Mouse (Mus musculus): ENCODE measurements around the gene Wipf1. TPM values are rescaled to one million over a fixed set of nuclear protein-coding genes. Genes with fewer than 3 reads are reported as not detected.
A peak's percentile ranks its signal among the peaks of the same experiment; 100 is the strongest.

The Wipf1 gene
- total RNA-seq, 4 experiments from 2014 or later, result 11.5 to 14.6 (median 13.3) TPM

DNA sequence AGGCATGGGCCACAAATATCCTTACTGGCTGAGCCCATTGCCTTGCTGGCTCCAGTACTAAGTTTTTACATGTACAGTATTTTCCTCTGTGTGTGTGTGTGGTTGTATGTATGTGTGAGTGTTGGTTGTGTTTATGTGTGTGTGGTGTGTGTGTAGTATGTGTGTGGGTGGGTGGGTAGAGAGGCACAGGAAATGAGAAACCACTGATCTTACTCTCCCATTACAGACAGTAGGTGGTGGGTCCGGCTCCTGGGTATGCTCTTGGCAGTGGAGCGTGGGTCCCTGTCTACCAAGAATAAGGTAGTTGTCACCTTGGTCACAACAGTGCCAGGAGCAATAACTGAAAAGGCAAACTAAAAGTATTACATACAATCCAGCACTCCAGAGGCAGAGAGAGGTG lies 93.7 kb downstream of the Wipf1 start:
- no peak for DNase-seq (ENCODE audit: low spot score)

GRCm38 (mm10) chr2:73431959-73432396 lies 97.6 kb downstream of the Wipf1 start:
- no peak for DNase-seq (ENCODE audit: low spot score)

- DNase-seq (ENCODE audit: low spot score), result peak; percentile 24
Measured at GRCm38 (mm10) chr2:73428803-73429468, 100.6 kb downstream of the Wipf1 start.

DNA sequence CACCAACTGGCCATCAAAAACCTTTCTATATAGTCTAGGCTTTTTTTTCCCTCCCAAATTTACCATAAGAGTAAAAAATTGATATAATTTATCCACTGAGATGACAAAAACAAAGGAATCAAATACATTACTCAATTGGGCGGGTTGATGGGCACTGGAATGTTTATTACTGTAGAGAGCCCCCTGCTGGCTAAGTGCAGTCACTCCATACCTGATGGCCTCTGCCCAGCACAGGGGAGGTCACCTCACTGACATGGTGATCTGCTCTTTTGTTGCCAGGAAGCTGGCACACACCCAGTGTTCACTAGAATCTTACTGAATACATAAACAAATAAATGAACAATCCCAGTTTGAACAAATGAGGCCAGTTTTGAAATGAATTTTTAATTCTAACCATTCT lies 102.2 kb downstream of the Wipf1 start:
- DNase-seq (ENCODE audit: low spot score), result peak; percentile 40

- no peak for DNase-seq (ENCODE audit: low spot score)
Measured at GRCm38 (mm10) chr2:73425822-73426221, 103.7 kb downstream of the Wipf1 start.

DNA sequence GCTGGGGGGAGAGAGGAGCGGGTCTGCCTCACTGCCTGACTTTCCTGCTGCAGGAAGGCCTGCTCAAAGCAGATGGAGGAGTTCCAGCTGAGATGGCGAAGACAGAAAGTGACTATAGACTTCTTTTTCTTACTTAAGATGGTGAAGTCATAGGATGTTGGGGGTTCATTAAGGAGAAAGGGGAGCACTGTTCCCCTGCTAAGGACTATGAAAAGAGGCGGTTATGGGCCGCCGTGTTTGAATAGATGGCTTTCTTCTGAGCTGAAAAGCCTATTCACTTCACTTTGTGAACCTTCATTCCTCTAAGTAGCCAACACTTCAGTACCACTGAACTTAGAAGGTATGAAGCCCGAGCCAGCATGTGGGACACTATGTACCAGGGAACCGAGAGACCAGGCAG lies 109.8 kb downstream of the Wipf1 start:
- no peak for DNase-seq (ENCODE audit: low spot score)

- DNase-seq (ENCODE audit: low spot score), result no peak
Measured at GRCm38 (mm10) chr2:73419285-73419684, 110.2 kb downstream of the Wipf1 start.

DNA sequence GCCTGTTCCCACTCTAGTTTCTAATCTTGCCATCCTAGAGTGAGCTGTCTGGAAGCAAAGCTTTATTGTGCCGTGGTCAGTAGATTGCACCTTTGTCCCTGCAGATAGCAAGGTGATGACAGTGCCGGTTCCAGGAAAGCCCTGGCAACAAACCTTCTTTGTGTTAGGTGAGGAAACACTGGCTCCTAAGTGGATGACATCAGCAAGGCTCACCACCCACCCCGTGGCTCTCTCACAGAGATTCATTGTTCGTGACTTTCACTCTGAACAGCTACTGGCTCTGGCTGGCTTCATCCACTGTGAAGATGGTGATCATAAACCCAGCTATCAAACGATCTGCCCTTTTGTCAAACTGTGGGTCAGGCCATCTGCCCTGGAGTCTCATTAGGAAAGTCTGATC lies 113.6 kb downstream of the Wipf1 start:
- DNase-seq (ENCODE audit: low spot score), result no peak

- DNase-seq (ENCODE audit: low spot score), result no peak
Measured at GRCm38 (mm10) chr2:73410076-73410475, 119.5 kb downstream of the Wipf1 start.

DNA sequence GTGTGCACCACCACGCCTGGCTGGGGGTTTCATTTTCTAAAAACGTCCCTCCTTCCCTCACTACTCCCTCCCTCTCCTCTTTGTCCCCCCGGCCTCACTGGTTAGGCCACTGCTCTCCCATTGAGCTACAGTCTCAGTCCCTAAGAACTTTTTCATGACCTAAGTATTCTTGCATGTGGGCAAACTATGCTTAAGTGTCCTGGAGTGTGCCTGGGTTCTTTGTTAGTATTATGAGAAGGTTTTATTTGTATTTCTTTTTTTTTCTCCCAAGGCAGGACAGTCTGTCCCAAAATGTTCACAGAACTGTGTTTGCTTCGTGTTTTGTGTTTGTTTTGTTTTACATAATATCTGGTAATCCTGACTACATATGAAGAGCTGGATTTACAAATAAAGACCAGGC lies 121.9 kb downstream of the Wipf1 start:
- no peak for DNase-seq (ENCODE audit: low spot score)

GRCm38 (mm10) chr2:73406336-73406915 lies 123.1 kb downstream of the Wipf1 start:
- no peak for DNase-seq (ENCODE audit: low spot score)

DNA sequence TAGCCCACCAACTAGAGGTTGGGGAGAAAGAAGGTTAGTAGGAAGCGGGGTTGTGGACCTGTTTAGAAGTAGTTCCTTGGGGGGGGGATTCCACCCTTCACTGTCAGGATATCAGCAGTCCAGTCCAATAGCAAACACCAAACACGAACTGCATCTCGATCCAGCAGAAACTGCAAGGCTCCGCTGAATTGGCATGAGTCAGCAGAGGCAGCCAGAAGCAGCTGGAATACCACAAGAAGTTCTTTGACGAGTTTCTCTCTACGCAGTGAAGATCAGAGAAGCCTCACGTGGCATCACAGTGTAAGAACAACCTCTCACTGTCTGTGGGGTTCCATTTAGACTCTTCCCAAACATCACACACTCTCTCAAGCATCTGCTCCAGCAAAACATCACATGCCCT lies 124.6 kb downstream of the Wipf1 start:
- DNase-seq (ENCODE audit: low spot score), result no peak

DNA sequence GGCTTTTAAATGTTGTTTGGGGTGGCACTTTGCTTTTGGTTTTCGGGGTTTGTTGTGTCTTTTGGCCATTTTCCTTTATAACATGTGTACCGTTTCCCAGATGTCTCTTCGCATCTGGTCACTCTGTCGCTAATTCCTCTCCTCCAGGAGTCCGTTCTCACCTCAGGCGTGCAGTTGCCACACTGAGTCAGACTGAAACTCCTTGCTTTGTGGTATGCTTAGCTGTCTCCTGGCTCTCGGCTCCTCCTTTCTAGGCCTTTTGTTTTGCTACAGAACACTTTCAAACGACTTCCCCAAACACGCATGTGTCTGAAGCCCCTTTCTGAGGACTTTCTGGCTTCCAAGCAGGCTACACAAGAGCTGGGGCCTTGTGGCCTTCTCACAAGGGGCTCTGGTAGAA lies 125.1 kb downstream of the Wipf1 start:
- DNase-seq (ENCODE audit: low spot score), result no peak

DNA sequence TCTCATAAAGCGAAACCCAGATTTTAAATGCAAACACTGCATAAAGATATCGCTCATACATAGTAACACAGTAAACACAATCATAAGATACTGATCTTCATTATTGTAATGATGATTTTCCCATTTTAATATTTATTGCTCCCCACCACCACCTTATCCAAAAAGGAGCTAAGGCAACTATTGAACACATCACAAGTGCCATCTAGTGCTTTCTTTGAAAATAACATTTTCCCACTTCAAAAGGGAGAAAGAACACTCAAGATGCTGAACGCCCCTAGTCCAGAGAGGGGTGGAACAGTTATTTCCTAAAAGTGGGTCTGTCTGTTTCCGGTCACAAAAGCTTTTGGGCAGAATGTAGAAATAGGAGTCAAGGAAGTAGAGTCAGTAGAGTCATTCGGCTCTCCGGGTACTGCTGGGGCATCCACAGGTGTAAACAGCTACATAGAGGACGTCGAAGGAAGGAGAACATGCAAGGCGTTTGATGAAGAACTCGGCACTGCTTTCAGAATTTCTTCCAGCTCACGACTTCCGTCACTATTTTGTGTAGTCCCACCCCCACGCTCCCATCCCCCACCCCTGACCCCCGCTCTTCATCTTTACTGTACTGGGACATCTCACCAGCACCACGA lies 126.0 kb downstream of the Wipf1 start:
- DNase-seq (ENCODE audit: low spot score), result no peak

DNA sequence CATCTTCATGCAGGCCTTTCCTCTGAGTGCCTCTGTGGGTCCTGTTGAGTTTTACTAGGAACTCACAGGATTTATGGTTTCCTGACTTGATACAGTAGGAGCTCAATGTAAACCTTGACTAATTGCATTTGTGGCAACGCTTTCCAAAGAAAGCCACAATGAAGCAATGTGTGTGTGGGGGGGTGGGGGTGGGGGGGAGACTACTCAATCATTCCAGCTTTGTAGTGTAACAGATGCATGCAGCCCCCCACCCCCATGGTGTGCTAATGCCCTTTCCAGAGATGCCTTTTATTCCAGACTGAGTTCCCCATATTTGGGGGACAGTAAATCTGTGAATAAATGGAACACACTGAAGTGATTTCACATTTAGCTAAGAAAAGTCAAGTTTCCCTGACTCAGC lies 127.8 kb downstream of the Wipf1 start:
- no peak for DNase-seq (ENCODE audit: low spot score)

- DNase-seq (ENCODE audit: low spot score), result no peak
Measured at GRCm38 (mm10) chr2:73397476-73397875, 132.1 kb downstream of the Wipf1 start.

DNA sequence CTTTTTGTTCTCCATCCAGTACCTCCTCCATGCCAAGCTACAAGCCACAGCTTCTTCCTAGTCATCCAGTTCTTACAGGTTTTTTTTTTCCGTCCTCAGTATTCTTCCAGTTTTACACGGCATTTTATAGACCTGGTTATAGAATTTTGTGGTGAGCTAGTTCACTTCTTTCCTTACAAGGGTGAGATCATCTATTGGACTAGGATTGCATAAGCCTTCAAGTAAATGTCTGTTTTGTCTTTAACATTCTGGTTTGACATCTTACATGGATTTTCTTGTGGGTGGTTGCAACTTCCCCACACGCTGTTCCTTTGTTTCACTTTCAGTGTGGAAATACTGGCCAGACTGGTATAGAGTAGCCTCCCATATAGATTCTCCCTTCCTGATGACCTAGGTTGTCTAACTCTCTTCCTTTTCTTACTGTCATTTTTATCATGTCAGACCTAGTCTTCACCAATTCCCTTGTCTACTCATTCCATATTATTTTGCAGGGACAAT lies 132.7 kb downstream of the Wipf1 start:
- no peak for DNase-seq (ENCODE audit: low spot score)

DNA sequence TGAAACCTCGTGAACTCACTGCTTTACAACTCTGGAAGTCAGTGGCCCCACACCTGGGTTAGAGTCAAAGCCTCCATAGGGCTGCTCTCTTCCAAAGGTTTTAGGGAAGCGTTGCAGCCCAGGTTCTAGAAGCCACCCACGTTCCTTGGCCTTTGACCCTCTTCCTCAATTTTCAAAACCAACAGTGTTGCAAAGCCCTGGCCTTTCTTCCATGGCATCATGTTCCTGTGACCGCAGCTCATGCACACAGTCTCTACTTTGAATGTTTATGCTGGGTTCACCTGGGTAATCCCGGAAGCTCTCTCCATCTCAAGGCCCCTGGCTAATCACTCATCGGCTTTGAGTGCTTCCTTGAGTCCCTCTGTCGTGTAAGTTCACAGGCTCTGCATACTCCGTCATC lies 134.0 kb downstream of the Wipf1 start:
- no peak for DNase-seq (ENCODE audit: low spot score)

DNA sequence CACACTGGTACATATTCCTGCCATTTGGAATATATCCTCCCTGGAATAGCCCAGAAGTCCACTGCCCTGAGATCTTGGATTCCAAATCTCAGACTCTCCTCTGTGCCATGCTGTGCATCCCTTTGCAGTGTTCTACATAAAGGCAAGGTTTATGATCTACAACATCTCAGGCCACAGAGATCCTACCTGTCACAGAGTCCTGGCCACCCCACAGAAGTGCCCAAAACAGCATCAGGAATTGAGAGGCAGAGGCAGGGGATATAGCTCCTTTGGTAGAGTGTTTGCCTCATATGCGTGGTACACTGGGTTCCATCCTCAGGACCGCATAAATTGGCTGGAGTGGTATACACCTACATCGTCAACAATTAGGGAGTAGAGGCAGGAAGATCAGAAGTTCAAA lies 135.1 kb downstream of the Wipf1 start:
- DNase-seq (ENCODE audit: low spot score), result no peak

- no peak for DNase-seq (ENCODE audit: low spot score)
Measured at GRCm38 (mm10) chr2:73392772-73393171, 136.8 kb downstream of the Wipf1 start.

DNA sequence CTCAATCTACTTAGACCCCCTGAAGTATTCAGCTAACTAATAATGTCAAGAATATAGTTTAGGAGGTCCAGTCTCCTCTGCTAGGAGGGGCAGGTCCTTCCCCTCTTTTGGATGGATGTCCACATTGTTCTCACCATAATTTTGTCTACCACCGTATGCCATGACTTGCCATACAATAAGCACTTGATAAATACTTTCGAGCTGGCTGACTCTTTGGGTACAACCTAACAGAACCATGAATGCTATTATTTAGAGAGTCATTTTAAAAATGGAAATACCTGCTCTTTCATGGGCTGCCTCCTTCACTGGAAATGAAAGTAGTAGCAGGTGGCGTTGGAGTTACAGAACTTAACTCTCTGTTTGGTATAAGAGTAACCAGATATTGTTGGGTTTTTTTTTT lies 139.6 kb downstream of the Wipf1 start:
- DNase-seq (ENCODE audit: low spot score), result no peak

DNA sequence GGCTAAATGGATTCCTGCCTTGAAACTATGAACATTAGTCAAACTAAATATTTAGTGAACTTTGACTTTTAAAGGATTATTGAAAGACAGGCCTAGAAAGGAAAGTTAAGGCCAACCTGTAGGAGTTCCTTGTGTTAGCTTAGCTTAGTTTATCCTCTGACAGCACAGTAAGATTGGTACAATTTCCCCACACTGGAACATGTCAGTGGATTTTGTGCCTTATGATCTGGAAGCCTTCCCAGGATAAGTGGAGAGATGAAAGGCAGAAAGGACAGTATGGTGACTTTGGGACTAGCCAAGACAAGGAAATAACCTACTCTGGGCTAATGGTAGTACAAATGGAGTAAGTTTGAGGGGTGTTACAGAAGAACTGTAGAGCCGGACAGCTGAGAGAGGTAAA lies 141.7 kb downstream of the Wipf1 start:
- no peak for DNase-seq (ENCODE audit: low spot score)
